Mouse (Mus musculus) forebrain, embryonic 15.5 days (tissue): ENCODE measurements at regions not wholly inside any gene's neighbourhood (a gene's known extent, or its start where the extent isn't known, plus 50 kb on each side); places are given as distances from the start of the nearest gene placed in this dataset.

Source experiments
- ATAC-seq: fragments of 200-750 bp; cut with Nextera tagmentation; replicated peaks from 2 replicates; pipeline ENCODE4 v1.8.0; 2017; ENCODE audit warnings: mild to moderate bottlenecking, moderate TSS enrichment, moderate library complexity
- H3K27ac ChIP-seq: fragments of 300-500 bp; sonication (generic); replicated peaks from 2 replicates; pipeline ENCODE4 v1.5.1; 2015; ENCODE audit warnings: mild to moderate bottlenecking, inconsistent platforms
- H3K27me3 ChIP-seq: fragments of 300-500 bp; sonication (generic); 2 replicates; pipeline ENCODE4 v1.6.1; 2015; ENCODE audit warnings: inconsistent platforms
- H3K36me3 ChIP-seq: fragments of 300-500 bp; sonication (generic); 2 replicates; pipeline ENCODE4 v1.6.1; 2015; ENCODE audit warnings: mild to moderate bottlenecking, inconsistent platforms
- H3K4me1 ChIP-seq: fragments of 300-500 bp; sonication (generic); 2 replicates; pipeline ENCODE4 v1.6.1; 2015; ENCODE audit warnings: inconsistent platforms
- H3K4me2 ChIP-seq: fragments of 300-500 bp; sonication (generic); replicated peaks from 2 replicates; pipeline ENCODE4 v1.6.1; 2015; ENCODE audit warnings: mild to moderate bottlenecking, inconsistent platforms
- H3K4me3 ChIP-seq: fragments of 300-500 bp; sonication (generic); 2 replicates; pipeline ENCODE4 v1.5.1; 2015; ENCODE audit warnings: mild to moderate bottlenecking, inconsistent platforms
- H3K9ac ChIP-seq: fragments of 300-500 bp; sonication (generic); replicated peaks from 2 replicates; pipeline ENCODE4 v1.6.1; 2015; ENCODE audit warnings: mild to moderate bottlenecking, inconsistent platforms
- H3K9me3 ChIP-seq: fragments of 300-500 bp; sonication (generic); 2 replicates; pipeline ENCODE4 v1.6.1; 2016; ENCODE audit warnings: inconsistent platforms
- WGBS: fragments of 180-500 bp; shearing (Covaris S2); methylation state at CpG from one replicate; pipeline ENCODE4 v1.1.7; 2015; ENCODE audit warnings: mixed read lengths; 5-methylcytosine and 5-hydroxymethylcytosine counted together

- 72% methylated on average over 5 of the region's 5 CpGs for WGBS
- Histone ChIP-seq H3K36me3 (no peaks in the 10 kb centered on the region), H3K9ac (no peak overlapping the region), H3K9me3 (no peaks in the 10 kb centered on the region), H3K4me3 (no peak overlapping the region), H3K4me2 (no peak overlapping the region), H3K27me3 (no peaks in the 10 kb centered on the region), H3K4me1 (no peaks in the 10 kb centered on the region), H3K27ac (no peak overlapping the region)
- ATAC-seq, result no peak
These were observed 96.3 kb upstream of the Adcy1 start for GRCm38 (mm10) chr11:6966968-6967367.

GRCm38 (mm10) chr11:6964524-6964923 is 98.8 kb upstream of the Adcy1 start:
- no peak overlapping the region for H3K4me2 ChIP-seq
- no peaks in the 10 kb centered on the region for H3K27me3 ChIP-seq
- H3K9ac ChIP-seq, result no peak overlapping the region
- H3K4me3 ChIP-seq, result no peak overlapping the region
- no peak for ATAC-seq
- WGBS, result 23% methylated on average over 2 of the region's 2 CpGs
- no peaks in the 10 kb centered on the region for H3K36me3 ChIP-seq
- H3K9me3 ChIP-seq, result no peaks in the 10 kb centered on the region
- H3K4me1 ChIP-seq, result no peaks in the 10 kb centered on the region
- H3K27ac ChIP-seq, result no peak overlapping the region

DNA sequence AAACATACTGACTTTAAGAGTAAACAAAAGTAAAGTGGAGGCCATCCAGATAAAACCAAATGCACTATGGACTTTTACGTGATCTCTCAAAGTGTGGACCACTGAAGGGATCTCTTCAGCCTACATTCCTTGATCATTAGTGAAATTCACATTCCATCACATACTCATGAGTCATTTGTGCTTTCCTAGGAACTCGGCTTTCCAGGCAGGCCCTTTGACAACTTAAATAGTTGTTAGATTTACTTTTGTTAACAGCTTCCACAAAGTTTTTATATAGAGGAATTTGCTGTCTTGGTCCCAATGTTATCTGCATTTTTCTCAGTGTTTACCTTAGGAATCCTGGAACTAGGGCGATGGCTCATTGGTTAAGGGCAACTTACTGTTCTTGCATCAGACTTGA is 99.7 kb upstream of the Adcy1 start:
- ATAC-seq, result no peak
- 85% methylated on average over 3 of the region's 3 CpGs for WGBS
- H3K4me2 ChIP-seq, result no peak overlapping the region
- no peaks in the 10 kb centered on the region for H3K27me3 ChIP-seq
- H3K27ac ChIP-seq, result no peak overlapping the region
- no peak overlapping the region for H3K4me3 ChIP-seq
- H3K4me1 ChIP-seq, result no peaks in the 10 kb centered on the region
- no peaks in the 10 kb centered on the region for H3K9me3 ChIP-seq
- H3K9ac ChIP-seq, result no peak overlapping the region
- no peaks in the 10 kb centered on the region for H3K36me3 ChIP-seq

GRCm38 (mm10) chr11:6962786-6963575 is 100.3 kb upstream of the Adcy1 start:
- WGBS, result 70% methylated on average over 1 of the region's 1 CpGs
- Histone ChIP-seq H3K27me3 (no peaks in the 10 kb centered on the region), H3K4me1 (no peaks in the 10 kb centered on the region), H3K4me3 (no peak overlapping the region), H3K9ac (no peak overlapping the region), H3K36me3 (no peaks in the 10 kb centered on the region), H3K27ac (no peak overlapping the region), H3K9me3 (no peaks in the 10 kb centered on the region), H3K4me2 (no peak overlapping the region)
- ATAC-seq, result no peak

- no peak for ATAC-seq
- no peak overlapping the region for H3K4me2 ChIP-seq
- no peak overlapping the region for H3K9ac ChIP-seq
- no peaks in the 10 kb centered on the region for H3K36me3 ChIP-seq
- no peak overlapping the region for H3K27ac ChIP-seq
- no peak overlapping the region for H3K4me3 ChIP-seq
- no peaks in the 10 kb centered on the region for H3K4me1 ChIP-seq
- no peaks in the 10 kb centered on the region for H3K27me3 ChIP-seq
- no peaks in the 10 kb centered on the region for H3K9me3 ChIP-seq
These were observed 101.0 kb upstream of the Adcy1 start for GRCm38 (mm10) chr11:6962322-6962721.

DNA sequence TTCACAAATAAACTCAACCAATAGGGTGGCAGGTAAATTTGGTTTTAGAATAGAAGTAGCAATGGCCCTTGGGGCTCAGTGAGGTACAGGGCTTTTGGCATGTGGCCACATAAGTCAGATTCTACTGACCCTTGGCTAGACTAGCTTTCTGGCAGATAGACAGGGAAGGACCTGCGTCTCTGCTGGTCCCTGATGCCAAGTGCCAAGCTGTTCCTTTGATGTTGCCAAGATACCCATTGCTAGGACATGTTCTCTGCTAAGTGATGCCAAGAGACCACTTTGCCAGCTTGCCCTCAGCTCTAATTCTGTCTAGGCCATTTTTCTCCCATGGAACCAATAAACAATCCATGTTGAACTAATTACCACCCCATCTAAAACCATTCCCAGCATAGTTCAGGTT is 110.5 kb upstream of the Adcy1 start:
- H3K4me1 ChIP-seq, result no peaks in the 10 kb centered on the region
- ATAC-seq, result no peak
- H3K36me3 ChIP-seq, result no peaks in the 10 kb centered on the region
- H3K9ac ChIP-seq, result no peak overlapping the region
- H3K27ac ChIP-seq, result no peak overlapping the region
- no peaks in the 10 kb centered on the region for H3K9me3 ChIP-seq
- no peak overlapping the region for H3K4me2 ChIP-seq
- no peaks in the 10 kb centered on the region for H3K27me3 ChIP-seq
- H3K4me3 ChIP-seq, result no peak overlapping the region
- WGBS, result 72% methylated on average over 1 of the region's 1 CpGs

DNA sequence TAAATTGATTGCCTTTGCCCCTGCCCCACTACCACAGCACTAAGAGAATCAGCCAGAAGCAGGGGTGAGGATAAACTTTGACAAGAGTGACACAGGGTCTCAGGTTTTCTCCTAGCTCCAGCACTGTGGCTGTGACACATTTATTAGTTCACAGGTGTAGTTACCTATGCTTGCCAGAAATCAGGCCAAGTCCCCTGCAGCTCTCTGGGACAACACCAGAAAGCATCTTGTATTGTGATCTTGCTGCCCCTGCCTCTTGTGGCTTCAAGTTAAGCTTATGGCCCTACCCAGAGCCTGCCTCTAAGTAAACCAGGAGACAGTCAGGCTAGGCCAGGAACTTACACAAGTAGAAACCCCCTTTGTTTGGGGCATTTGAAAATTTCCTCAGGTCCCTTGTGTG is 111.9 kb upstream of the Adcy1 start:
- Histone ChIP-seq H3K4me1 (no peaks in the 10 kb centered on the region), H3K4me2 (no peak overlapping the region), H3K27ac (no peak overlapping the region), H3K36me3 (no peaks in the 10 kb centered on the region), H3K4me3 (no peak overlapping the region), H3K9me3 (no peaks in the 10 kb centered on the region), H3K27me3 (no peaks in the 10 kb centered on the region), H3K9ac (no peak overlapping the region)
- ATAC-seq, result no peak

DNA sequence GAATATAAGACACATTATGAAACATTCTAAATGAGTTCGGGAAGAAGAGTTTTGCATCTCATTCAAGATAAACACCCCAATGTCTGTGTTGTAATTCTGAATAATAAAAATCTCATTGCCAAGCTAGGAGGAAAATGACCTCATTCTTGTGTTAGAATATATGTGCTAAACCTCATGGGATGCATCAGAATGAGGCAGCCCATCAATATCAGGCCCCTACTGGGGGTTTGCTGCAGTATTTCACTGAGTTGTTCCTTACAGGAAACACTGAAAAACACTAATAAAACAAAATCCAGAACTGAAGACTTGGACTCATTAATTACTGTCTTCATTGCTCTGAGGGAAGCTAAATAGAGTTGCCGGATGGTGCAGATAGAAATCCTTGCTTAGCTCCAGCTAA is 111.6 kb upstream of the Gm11983 start:
- no peak overlapping the region for H3K4me2 ChIP-seq
- no peaks in the 10 kb centered on the region for H3K36me3 ChIP-seq
- H3K4me3 ChIP-seq, result no peak overlapping the region
- no peak overlapping the region for H3K27ac ChIP-seq
- H3K9ac ChIP-seq, result no peak overlapping the region
- H3K4me1 ChIP-seq, result no peaks in the 10 kb centered on the region
- H3K27me3 ChIP-seq, result no peaks in the 10 kb centered on the region
- no peaks in the 10 kb centered on the region for H3K9me3 ChIP-seq
- WGBS, result 88% methylated on average over 2 of the region's 2 CpGs
- ATAC-seq, result no peak

GRCm38 (mm10) chr11:6934157-6934556 is 96.7 kb upstream of the Gm11983 start:
- no peak overlapping the region for H3K27ac ChIP-seq
- H3K4me1 ChIP-seq, result no peaks in the 10 kb centered on the region
- H3K4me3 ChIP-seq, result no peak overlapping the region
- no peak overlapping the region for H3K4me2 ChIP-seq
- no peak overlapping the region for H3K9ac ChIP-seq
- no peaks in the 10 kb centered on the region for H3K36me3 ChIP-seq
- ATAC-seq, result no peak
- no peaks in the 10 kb centered on the region for H3K9me3 ChIP-seq
- no peaks in the 10 kb centered on the region for H3K27me3 ChIP-seq
- WGBS, result 98% methylated on average over 1 of the region's 1 CpGs

DNA sequence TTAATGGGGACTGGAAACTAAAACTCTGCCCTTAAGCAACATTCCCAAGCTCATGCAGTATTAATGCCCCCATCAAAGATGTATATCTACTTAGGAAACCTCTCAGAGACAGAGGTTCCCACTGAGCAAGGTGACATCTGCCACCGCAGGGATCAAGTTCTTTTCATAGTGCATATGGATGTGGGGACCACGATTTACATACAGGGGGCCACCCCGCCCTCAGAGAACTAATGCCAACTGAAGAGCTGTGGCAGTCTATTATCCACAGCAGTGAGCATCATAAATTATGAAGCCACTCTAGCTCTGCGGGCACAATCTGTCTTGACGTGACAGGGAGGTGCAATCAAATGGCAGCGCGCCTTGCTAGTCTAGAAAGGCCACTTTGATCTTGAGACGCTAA is 88.6 kb upstream of the Gm11983 start:
- H3K4me1 ChIP-seq, result no peaks in the 10 kb centered on the region
- H3K4me2 ChIP-seq, result no peak overlapping the region
- H3K9me3 ChIP-seq, result no peaks in the 10 kb centered on the region
- no peak overlapping the region for H3K9ac ChIP-seq
- H3K27me3 ChIP-seq, result no peaks in the 10 kb centered on the region
- no peak overlapping the region for H3K27ac ChIP-seq
- H3K36me3 ChIP-seq, result no peaks in the 10 kb centered on the region
- ATAC-seq, result no peak
- no peak overlapping the region for H3K4me3 ChIP-seq
- 72% methylated on average over 8 of the region's 8 CpGs for WGBS

GRCm38 (mm10) chr11:6924476-6924875 is 87.0 kb upstream of the Gm11983 start:
- no peak overlapping the region for H3K4me2 ChIP-seq
- H3K36me3 ChIP-seq, result no peaks in the 10 kb centered on the region
- no peak for ATAC-seq
- H3K9me3 ChIP-seq, result no peaks in the 10 kb centered on the region
- H3K9ac ChIP-seq, result no peak overlapping the region
- no peaks in the 10 kb centered on the region for H3K4me1 ChIP-seq
- H3K4me3 ChIP-seq, result no peak overlapping the region
- H3K27ac ChIP-seq, result no peak overlapping the region
- 33% methylated on average over 6 of the region's 6 CpGs for WGBS
- no peaks in the 10 kb centered on the region for H3K27me3 ChIP-seq

- WGBS, result 21% methylated on average over 6 of the region's 6 CpGs
- Histone ChIP-seq H3K27ac (no peak overlapping the region), H3K4me2 (no peak overlapping the region), H3K4me3 (no peak overlapping the region), H3K36me3 (no peaks in the 10 kb centered on the region), H3K27me3 (no peaks in the 10 kb centered on the region), H3K9me3 (no peaks in the 10 kb centered on the region), H3K4me1 (no peaks in the 10 kb centered on the region), H3K9ac (no peak overlapping the region)
- ATAC-seq, result no peak
These were observed 86.5 kb upstream of the Gm11983 start for GRCm38 (mm10) chr11:6923917-6924316.

GRCm38 (mm10) chr11:6918546-6918945 is 81.1 kb upstream of the Gm11983 start:
- H3K36me3 ChIP-seq, result no peaks in the 10 kb centered on the region
- H3K27me3 ChIP-seq, result no peaks in the 10 kb centered on the region
- no peak overlapping the region for H3K9ac ChIP-seq
- no peak for ATAC-seq
- H3K4me1 ChIP-seq, result no peaks in the 10 kb centered on the region
- H3K9me3 ChIP-seq, result peaks cover 7% of the 10 kb centered on the region; the same call in 1 of the 2 replicates
- WGBS, result 97% methylated on average over 1 of the region's 1 CpGs
- no peak overlapping the region for H3K4me3 ChIP-seq
- H3K27ac ChIP-seq, result no peak overlapping the region
- no peak overlapping the region for H3K4me2 ChIP-seq
